Mouse (Mus musculus): ENCODE data around the gene Lims1.

- TF ChIP-seq CTCF (IDR thresholded peaks at IDR 0.05; ENCODE audit: low read depth) (0 out of 2 replicates have a peak, but pooled peaks have one; percentile 3), EP300 (optimal IDR thresholded peaks at IDR 0.05) (no peak)
Measured at GRCm38 (mm10) chr10:58368791-58369706, 45.8 kb downstream of the Lims1 start.

Measured in stomach, postnatal 0 days (tissue).